Mouse (Mus musculus) erythroblast, embryonic 14.5 days (primary cell): ENCODE measurements around the gene Chic2. TPM values are rescaled to one million over a fixed set of nuclear protein-coding genes. Genes with fewer than 3 reads are reported as not detected.

Experiments used
- H3K27me3 ChIP-seq: 2 replicates; pipeline ENCODE4 v1.6.1; 2012; ENCODE audit warnings: inconsistent platforms; ENCODE audit not compliant: control insufficient read depth
- H3K36me3 ChIP-seq: 2 replicates; pipeline ENCODE4 v1.6.1; 2012; ENCODE audit warnings: mild to moderate bottlenecking, inconsistent platforms; ENCODE audit not compliant: control insufficient read depth
- H3K4me1 ChIP-seq: 2 replicates; pipeline ENCODE4 v1.6.1; 2012; ENCODE audit warnings: inconsistent platforms; ENCODE audit not compliant: control insufficient read depth
- H3K4me3 ChIP-seq: replicated peaks from 2 replicates; pipeline ENCODE3; 2012; ENCODE audit warnings: moderate library complexity, mild to moderate bottlenecking, inconsistent platforms
- H3K9me3 ChIP-seq: 2 replicates; pipeline ENCODE4 v1.6.1; 2012; ENCODE audit warnings: low read length, inconsistent platforms, mixed read lengths; ENCODE audit not compliant: control insufficient read depth
- GATA1 ChIP-seq: IDR thresholded peaks from 2 replicates; pipeline ENCODE4 v1.6.1; 2012; ENCODE audit warnings: low read length, inconsistent platforms, mixed read lengths
- TAL1 ChIP-seq: IDR thresholded peaks from 3 replicates; pipeline ENCODE4 v1.6.1; 2012; ENCODE audit warnings: low read length, inconsistent platforms, mixed read lengths
- polyA plus RNA-seq: library from polyadenylated mRNA; stranded (reverse); fragments of >175 nt; gene quantifications from 2 replicates; pipeline ENCODE4 v1.2.3, GENCODE M21; 2012

The Chic2 gene
- polyA plus RNA-seq, 1 experiment, result 2.0 TPM

DNA sequence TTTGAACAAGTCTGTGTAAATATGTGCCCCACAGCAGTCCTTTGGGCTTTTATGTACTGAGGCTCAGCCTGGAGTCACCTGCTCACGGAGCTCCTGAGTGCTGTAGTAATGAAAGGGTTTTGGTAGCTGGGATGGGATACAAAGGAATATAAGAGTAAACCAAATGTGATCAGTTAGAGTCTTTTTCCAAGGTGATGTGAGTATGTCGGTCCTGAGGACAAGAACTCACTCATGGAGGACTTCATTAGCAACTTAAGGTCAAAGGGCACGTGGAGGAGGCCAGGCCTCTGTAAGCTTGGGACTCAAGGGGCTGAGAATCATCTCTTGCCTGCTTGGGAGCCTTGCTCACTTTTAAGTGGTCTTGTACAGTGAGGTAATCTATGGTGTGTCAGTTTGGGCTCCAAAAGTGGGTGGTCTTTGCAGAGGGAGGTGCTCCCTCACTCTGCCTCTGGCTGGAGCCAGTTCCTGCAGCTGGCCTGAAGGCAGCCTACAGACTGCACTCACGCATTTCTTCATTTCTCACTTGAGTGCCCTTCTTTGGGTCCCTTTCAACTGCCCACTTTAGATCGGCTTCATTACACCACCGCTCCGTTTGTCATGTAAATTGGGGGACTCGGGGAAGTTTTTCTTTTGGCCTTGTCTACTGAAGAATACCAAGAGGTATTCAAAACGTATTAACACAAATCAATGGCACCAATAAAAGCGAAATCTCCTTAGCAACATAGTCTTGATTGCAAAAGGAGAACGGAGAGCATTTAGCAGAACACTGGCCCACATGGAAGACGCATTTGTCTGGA lies 45.7 kb downstream of the Chic2 start:
- TF ChIP-seq GATA1 (no peak), TAL1 (no peak)
- Histone ChIP-seq H3K36me3 (peaks cover 18% of the 10 kb centered on the region), H3K27me3 (no peaks in the 10 kb centered on the region), H3K4me3 (no peak overlapping the region), H3K9me3 (no peaks in the 10 kb centered on the region), H3K4me1 (no peaks in the 10 kb centered on the region)

GRCm38 (mm10) chr5:74994947-74995346 lies 49.6 kb downstream of the Chic2 start:
- H3K36me3 ChIP-seq, result peaks cover 9% of the 10 kb centered on the region
- H3K4me1 ChIP-seq, result no peaks in the 10 kb centered on the region
- H3K4me3 ChIP-seq, result no peak overlapping the region
- peaks cover 21% of the 10 kb centered on the region for H3K9me3 ChIP-seq
- H3K27me3 ChIP-seq, result no peaks in the 10 kb centered on the region
- TF ChIP-seq GATA1, result no peak
- no peak for TF ChIP-seq TAL1

DNA sequence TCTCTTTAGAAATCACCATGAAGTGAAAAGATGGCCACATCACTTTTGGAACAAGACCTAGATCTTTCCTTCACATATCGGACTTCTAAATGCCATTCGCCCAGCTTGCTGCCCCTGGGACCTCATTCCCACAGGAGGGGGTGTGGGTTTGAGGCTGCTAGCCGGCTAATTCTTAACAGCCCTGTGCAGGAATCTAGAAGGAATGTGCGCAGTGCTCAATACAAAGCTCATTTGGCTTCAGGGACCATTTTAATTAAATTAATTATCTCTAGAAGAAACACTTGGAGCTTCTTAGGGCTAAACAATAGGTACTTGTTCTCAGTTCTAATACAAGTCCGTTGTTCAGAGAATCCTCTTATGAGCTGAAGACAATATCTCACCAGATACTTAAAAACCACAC lies 60.5 kb downstream of the Chic2 start:
- Histone ChIP-seq H3K27me3 (peaks cover 4% of the 10 kb centered on the region), H3K4me1 (no peaks in the 10 kb centered on the region), H3K36me3 (no peaks in the 10 kb centered on the region), H3K4me3 (no peak overlapping the region), H3K9me3 (peaks cover 6% of the 10 kb centered on the region; the same call in 1 of the 2 replicates)
- TF ChIP-seq TAL1 (no peak), GATA1 (no peak)

GRCm38 (mm10) chr5:74980574-74980973 lies 64.0 kb downstream of the Chic2 start:
- no peaks in the 10 kb centered on the region for H3K4me1 ChIP-seq
- TF ChIP-seq GATA1, result no peak
- no peak for TF ChIP-seq TAL1
- no peaks in the 10 kb centered on the region for H3K36me3 ChIP-seq
- H3K4me3 ChIP-seq, result no peak overlapping the region
- peaks cover 4% of the 10 kb centered on the region for H3K27me3 ChIP-seq
- H3K9me3 ChIP-seq, result no peaks in the 10 kb centered on the region

- Histone ChIP-seq H3K9me3 (no peaks in the 10 kb centered on the region), H3K27me3 (peaks cover 4% of the 10 kb centered on the region), H3K4me3 (no peak overlapping the region), H3K4me1 (no peaks in the 10 kb centered on the region), H3K36me3 (no peaks in the 10 kb centered on the region)
- TF ChIP-seq TAL1 (no peak), GATA1 (no peak)
Measured at GRCm38 (mm10) chr5:74980154-74980553, 64.4 kb downstream of the Chic2 start.

DNA sequence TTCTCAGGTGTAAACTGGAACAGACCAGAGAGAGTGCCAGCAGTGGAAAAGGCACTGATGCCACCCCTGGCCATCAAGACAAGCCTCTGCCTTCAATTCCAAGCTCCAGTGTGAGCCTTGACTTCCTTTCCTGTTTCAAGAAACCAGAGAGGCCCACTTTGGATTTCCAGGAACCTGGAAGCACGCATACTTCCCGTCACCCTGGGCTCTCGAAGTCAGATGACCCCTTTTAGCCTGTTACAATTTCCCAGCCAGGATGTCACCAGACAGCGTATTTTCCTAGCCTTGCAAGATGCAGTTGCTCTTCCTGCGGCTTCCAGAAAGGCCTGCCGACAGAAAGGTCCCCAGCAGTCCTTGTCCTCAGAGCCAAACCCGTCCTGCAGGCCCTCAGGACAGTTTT lies 65.0 kb downstream of the Chic2 start:
- H3K4me1 ChIP-seq, result no peaks in the 10 kb centered on the region
- no peaks in the 10 kb centered on the region for H3K9me3 ChIP-seq
- peaks cover 4% of the 10 kb centered on the region for H3K27me3 ChIP-seq
- no peaks in the 10 kb centered on the region for H3K36me3 ChIP-seq
- TF ChIP-seq GATA1 (no peak), TAL1 (no peak)
- no peak overlapping the region for H3K4me3 ChIP-seq

- H3K27me3 ChIP-seq, result peaks cover 4% of the 10 kb centered on the region
- H3K4me3 ChIP-seq, result no peak overlapping the region
- H3K4me1 ChIP-seq, result no peaks in the 10 kb centered on the region
- no peaks in the 10 kb centered on the region for H3K9me3 ChIP-seq
- no peak for TF ChIP-seq GATA1
- no peak for TF ChIP-seq TAL1
- H3K36me3 ChIP-seq, result no peaks in the 10 kb centered on the region
Measured at GRCm38 (mm10) chr5:74975507-74975906, 69.1 kb downstream of the Chic2 start.

GRCm38 (mm10) chr5:74974726-74975411 lies 69.7 kb downstream of the Chic2 start:
- no peak overlapping the region for H3K4me3 ChIP-seq
- no peaks in the 10 kb centered on the region for H3K4me1 ChIP-seq
- peaks cover 4% of the 10 kb centered on the region for H3K27me3 ChIP-seq
- H3K9me3 ChIP-seq, result no peaks in the 10 kb centered on the region
- no peak for TF ChIP-seq TAL1
- TF ChIP-seq GATA1, result no peak
- H3K36me3 ChIP-seq, result no peaks in the 10 kb centered on the region

- Histone ChIP-seq H3K27me3 (no peaks in the 10 kb centered on the region), H3K4me1 (no peaks in the 10 kb centered on the region), H3K9me3 (no peaks in the 10 kb centered on the region), H3K4me3 (no peak overlapping the region), H3K36me3 (no peaks in the 10 kb centered on the region)
- TF ChIP-seq TAL1 (no peak), GATA1 (no peak)
Measured at GRCm38 (mm10) chr5:74974061-74974581, 70.5 kb downstream of the Chic2 start.
